Mouse (Mus musculus) megakaryocyte, embryonic 14.5 days (primary cell): Measurements from ENCODE around the gene Zbed3.

Source experiments
- FLI1 ChIP-seq: IDR thresholded peaks from 2 replicates; pipeline ENCODE4 v1.6.1; 2012; ENCODE audit warnings: low read length, inconsistent platforms, mixed read lengths
- GATA1 ChIP-seq: IDR thresholded peaks from 3 replicates; pipeline ENCODE4 v1.6.1; 2012; ENCODE audit warnings: mixed read lengths, low read length, inconsistent platforms, borderline replicate concordance

- TF ChIP-seq GATA1 (no peak), FLI1 (no peak)
Measured at GRCm38 (mm10) chr13:95324626-95325079, 1.2 kb downstream of the Zbed3 start.
